Mouse (Mus musculus) hindbrain, embryonic 15.5 days (tissue): ENCODE data around the gene Sipa1l3. TPM values are rescaled to one million over a fixed set of nuclear protein-coding genes. Genes with fewer than 3 reads are reported as not detected.

Experiments used
- ATAC-seq: fragments of 200-750 bp; cut with Nextera tagmentation; 2 replicates; pipeline ENCODE4 v1.8.0; 2017; ENCODE audit warnings: low read depth, moderate number of reproducible peaks, moderate TSS enrichment; ENCODE audit not compliant: low FRiP score
- H3K27ac ChIP-seq: fragments of 300-500 bp; sonication (generic); replicated peaks from 2 replicates; pipeline ENCODE4 v1.5.1; 2015; ENCODE audit warnings: mild to moderate bottlenecking, inconsistent platforms
- H3K27me3 ChIP-seq: fragments of 300-500 bp; sonication (generic); 2 replicates; pipeline ENCODE4 v1.6.1; 2015; ENCODE audit warnings: control low read depth, inconsistent platforms
- H3K36me3 ChIP-seq: fragments of 300-500 bp; sonication (generic); 2 replicates; pipeline ENCODE4 v1.6.1; 2015; ENCODE audit warnings: control low read depth, inconsistent platforms
- H3K4me1 ChIP-seq: fragments of 300-500 bp; sonication (generic); replicated peaks from 2 replicates; pipeline ENCODE4 v1.6.1; 2015; ENCODE audit warnings: control low read depth, inconsistent platforms
- H3K4me2 ChIP-seq: fragments of 300-500 bp; sonication (generic); 2 replicates; pipeline ENCODE4 v1.6.1; 2015; ENCODE audit warnings: moderate library complexity, mild to moderate bottlenecking, inconsistent platforms
- H3K4me3 ChIP-seq: fragments of 300-500 bp; sonication (generic); 2 replicates; pipeline ENCODE4 v1.5.1; 2015; ENCODE audit warnings: mild to moderate bottlenecking, inconsistent platforms
- H3K9ac ChIP-seq: fragments of 300-500 bp; sonication (generic); 2 replicates; pipeline ENCODE4 v1.6.1; 2015; ENCODE audit warnings: inconsistent platforms
- H3K9me3 ChIP-seq: fragments of 300-500 bp; sonication (generic); 2 replicates; pipeline ENCODE4 v1.6.1; 2016; ENCODE audit warnings: control low read depth, inconsistent platforms
- WGBS: fragments of 180-500 bp; shearing (Covaris S2); methylation state at CpG from one replicate; pipeline ENCODE4 v1.1.7; 2015; 5-methylcytosine and 5-hydroxymethylcytosine counted together
- polyA plus RNA-seq: library from polyadenylated mRNA; unstranded; fragments of >200 nt; fragmentation: Nextera tagmentation; extraction: Ambion mirVana; gene quantifications from 2 replicates; pipeline ENCODE4 v1.2.1, GENCODE M21; 2015

The Sipa1l3 gene
- polyA plus RNA-seq, 1 experiment from 2014 or later = 23.3 TPM

- Histone ChIP-seq H3K9me3 (no peaks in the 10 kb centered on the region), H3K36me3 (no peaks in the 10 kb centered on the region), H3K4me1 (peaks cover 45% of the 10 kb centered on the region), H3K27me3 (no peaks in the 10 kb centered on the region), H3K4me2 (no peak overlapping the region), H3K27ac (peak overlapping the region; percentile 37; the same call in 1 of the 2 replicates), H3K4me3 (no peak overlapping the region), H3K9ac (no peak overlapping the region)
- 55% methylated on average over 7 of the region's 7 CpGs for WGBS
- ATAC-seq = no peak; the same call in 1 of the 2 replicates
Measured at GRCm38 (mm10) chr7:29469602-29470344, 48.7 kb downstream of the Sipa1l3 start.

- 89% methylated on average over 5 of the region's 5 CpGs for WGBS
- no peak for ATAC-seq
- Histone ChIP-seq H3K4me2 (no peak overlapping the region), H3K4me3 (no peak overlapping the region), H3K36me3 (no peaks in the 10 kb centered on the region), H3K9me3 (no peaks in the 10 kb centered on the region), H3K9ac (no peak overlapping the region), H3K27ac (no peak overlapping the region), H3K4me1 (peaks cover 45% of the 10 kb centered on the region), H3K27me3 (no peaks in the 10 kb centered on the region)
Measured at GRCm38 (mm10) chr7:29468593-29468992, 49.8 kb downstream of the Sipa1l3 start.

- ATAC-seq = no peak
- no peak overlapping the region for H3K4me3 ChIP-seq
- peaks cover 37% of the 10 kb centered on the region for H3K4me1 ChIP-seq
- H3K4me2 ChIP-seq = no peak overlapping the region
- peak overlapping the region; percentile 66; the same call in 1 of the 2 replicates for H3K27ac ChIP-seq
- no peaks in the 10 kb centered on the region for H3K9me3 ChIP-seq
- no peaks in the 10 kb centered on the region for H3K27me3 ChIP-seq
- no peak overlapping the region for H3K9ac ChIP-seq
- 68% methylated on average over 10 of the region's 10 CpGs for WGBS
- H3K36me3 ChIP-seq = no peaks in the 10 kb centered on the region
Measured at GRCm38 (mm10) chr7:29466585-29466984, 51.9 kb downstream of the Sipa1l3 start.

GRCm38 (mm10) chr7:29465736-29466135, 52.7 kb downstream of the Sipa1l3 start:
- H3K9ac ChIP-seq = no peak overlapping the region
- 66% methylated on average over 4 of the region's 4 CpGs for WGBS
- H3K27me3 ChIP-seq = no peaks in the 10 kb centered on the region
- no peak overlapping the region for H3K4me3 ChIP-seq
- H3K27ac ChIP-seq = peak overlapping the region; percentile 66
- ATAC-seq = no peak
- no peaks in the 10 kb centered on the region for H3K36me3 ChIP-seq
- no peaks in the 10 kb centered on the region for H3K9me3 ChIP-seq
- H3K4me1 ChIP-seq = peaks cover 30% of the 10 kb centered on the region
- no peak overlapping the region for H3K4me2 ChIP-seq

GRCm38 (mm10) chr7:29462820-29463219, 55.6 kb downstream of the Sipa1l3 start:
- ATAC-seq = no peak
- WGBS = 87% methylated on average over 3 of the region's 3 CpGs
- Histone ChIP-seq H3K36me3 (no peaks in the 10 kb centered on the region), H3K4me2 (no peak overlapping the region), H3K27me3 (no peaks in the 10 kb centered on the region), H3K27ac (no peak overlapping the region), H3K9me3 (no peaks in the 10 kb centered on the region), H3K4me3 (no peak overlapping the region), H3K9ac (no peak overlapping the region), H3K4me1 (peaks cover 12% of the 10 kb centered on the region)

GRCm38 (mm10) chr7:29462178-29462577, 56.3 kb downstream of the Sipa1l3 start:
- no peak overlapping the region; the same call in 1 of the 2 replicates for H3K27ac ChIP-seq
- H3K36me3 ChIP-seq = no peaks in the 10 kb centered on the region
- H3K4me3 ChIP-seq = no peak overlapping the region
- ATAC-seq = no peak
- H3K27me3 ChIP-seq = no peaks in the 10 kb centered on the region
- no peak overlapping the region for H3K9ac ChIP-seq
- WGBS = 84% methylated on average over 5 of the region's 5 CpGs
- no peak overlapping the region for H3K4me2 ChIP-seq
- no peaks in the 10 kb centered on the region for H3K9me3 ChIP-seq
- peaks cover 12% of the 10 kb centered on the region for H3K4me1 ChIP-seq

GRCm38 (mm10) chr7:29461557-29461956, 56.9 kb downstream of the Sipa1l3 start:
- H3K4me3 ChIP-seq = no peak overlapping the region
- 78% methylated on average over 10 of the region's 10 CpGs for WGBS
- no peak overlapping the region for H3K27ac ChIP-seq
- no peak for ATAC-seq
- no peaks in the 10 kb centered on the region for H3K27me3 ChIP-seq
- H3K9ac ChIP-seq = no peak overlapping the region
- H3K4me2 ChIP-seq = no peak overlapping the region
- peaks cover 12% of the 10 kb centered on the region for H3K4me1 ChIP-seq
- no peaks in the 10 kb centered on the region for H3K9me3 ChIP-seq
- no peaks in the 10 kb centered on the region for H3K36me3 ChIP-seq

GRCm38 (mm10) chr7:29458889-29459740, 59.3 kb downstream of the Sipa1l3 start:
- WGBS = 87% methylated on average over 14 of the region's 14 CpGs
- Histone ChIP-seq H3K27me3 (no peaks in the 10 kb centered on the region), H3K4me2 (no peak overlapping the region), H3K4me3 (no peak overlapping the region), H3K9me3 (no peaks in the 10 kb centered on the region), H3K9ac (no peak overlapping the region), H3K27ac (no peak overlapping the region), H3K36me3 (no peaks in the 10 kb centered on the region), H3K4me1 (peaks cover 5% of the 10 kb centered on the region)
- ATAC-seq = no peak

GRCm38 (mm10) chr7:29457772-29458171, 60.7 kb downstream of the Sipa1l3 start:
- H3K4me3 ChIP-seq = no peak overlapping the region
- no peaks in the 10 kb centered on the region for H3K36me3 ChIP-seq
- H3K9ac ChIP-seq = no peak overlapping the region
- WGBS = 76% methylated on average over 6 of the region's 6 CpGs
- no peak for ATAC-seq
- H3K9me3 ChIP-seq = no peaks in the 10 kb centered on the region
- H3K4me2 ChIP-seq = no peak overlapping the region
- H3K27ac ChIP-seq = no peak overlapping the region
- peaks cover 19% of the 10 kb centered on the region for H3K4me1 ChIP-seq
- H3K27me3 ChIP-seq = no peaks in the 10 kb centered on the region

GRCm38 (mm10) chr7:29456716-29457115, 61.7 kb downstream of the Sipa1l3 start:
- H3K4me2 ChIP-seq = no peak overlapping the region
- WGBS = 93% methylated on average over 9 of the region's 9 CpGs
- peaks cover 28% of the 10 kb centered on the region for H3K4me1 ChIP-seq
- no peaks in the 10 kb centered on the region for H3K9me3 ChIP-seq
- H3K36me3 ChIP-seq = no peaks in the 10 kb centered on the region
- no peaks in the 10 kb centered on the region for H3K27me3 ChIP-seq
- H3K27ac ChIP-seq = no peak overlapping the region
- H3K9ac ChIP-seq = no peak overlapping the region
- H3K4me3 ChIP-seq = no peak overlapping the region
- no peak for ATAC-seq

GRCm38 (mm10) chr7:29455591-29455990, 62.9 kb downstream of the Sipa1l3 start:
- Histone ChIP-seq H3K9me3 (no peaks in the 10 kb centered on the region), H3K4me2 (no peak overlapping the region), H3K36me3 (no peaks in the 10 kb centered on the region), H3K4me3 (no peak overlapping the region), H3K27me3 (no peaks in the 10 kb centered on the region), H3K4me1 (peaks cover 25% of the 10 kb centered on the region), H3K9ac (no peak overlapping the region), H3K27ac (no peak overlapping the region)
- ATAC-seq = no peak
- WGBS = 75% methylated on average over 6 of the region's 6 CpGs

GRCm38 (mm10) chr7:29454965-29455364, 63.5 kb downstream of the Sipa1l3 start:
- Histone ChIP-seq H3K4me1 (peaks cover 25% of the 10 kb centered on the region), H3K27me3 (no peaks in the 10 kb centered on the region), H3K4me3 (no peak overlapping the region), H3K9ac (no peak overlapping the region), H3K27ac (no peak overlapping the region), H3K36me3 (no peaks in the 10 kb centered on the region), H3K9me3 (no peaks in the 10 kb centered on the region), H3K4me2 (no peak overlapping the region)
- no peak for ATAC-seq
- 72% methylated on average over 7 of the region's 7 CpGs for WGBS
